Mouse (Mus musculus) embryonic facial prominence, embryonic 14.5 days (tissue): ENCODE measurements at regions not wholly inside any gene's neighbourhood (a gene's known extent, or its start where the extent isn't known, plus 50 kb on each side); places are given as distances from the start of the nearest gene placed in this dataset.

Experiments used
- ATAC-seq: fragments of 200-750 bp; cut with Nextera tagmentation; 2 replicates; pipeline ENCODE4 v1.8.0; 2017; ENCODE audit warnings: low read depth, moderate number of reproducible peaks, moderate TSS enrichment
- DNase-seq: peaks from one replicate; pipeline ENCODE4 v3.0.0-alpha.2; 2015; ENCODE audit warnings: low spot score
- H3K27ac ChIP-seq: fragments of 300-500 bp; sonication (generic); replicated peaks from 2 replicates; pipeline ENCODE4 v1.5.1; 2014; ENCODE audit warnings: low read depth, mild to moderate bottlenecking, low read length, moderate library complexity
- H3K27me3 ChIP-seq: fragments of 300-500 bp; sonication (generic); replicated peaks from 2 replicates; pipeline ENCODE4 v1.6.1; 2014; ENCODE audit warnings: low read length; ENCODE audit not compliant: control insufficient read depth, insufficient read depth
- H3K36me3 ChIP-seq: fragments of 300-500 bp; sonication (generic); 2 replicates; pipeline ENCODE4 v1.6.1; 2014; ENCODE audit warnings: low read length, mixed read lengths; ENCODE audit not compliant: control insufficient read depth, insufficient read depth
- H3K4me1 ChIP-seq: fragments of 300-500 bp; sonication (generic); 2 replicates; pipeline ENCODE4 v1.6.1; 2014; ENCODE audit warnings: antibody characterized with exemption, low read length; ENCODE audit not compliant: control insufficient read depth, insufficient read depth
- H3K4me2 ChIP-seq: fragments of 300-500 bp; sonication (generic); 2 replicates; pipeline ENCODE4 v1.6.1; 2014; ENCODE audit warnings: low read depth, mild to moderate bottlenecking, low read length, moderate library complexity, mixed read lengths
- H3K4me3 ChIP-seq: fragments of 300-500 bp; sonication (generic); 2 replicates; pipeline ENCODE4 v1.5.1; 2014; ENCODE audit warnings: low read depth, mild to moderate bottlenecking, low read length
- H3K9ac ChIP-seq: fragments of 300-500 bp; sonication (generic); 2 replicates; pipeline ENCODE4 v1.6.1; 2014; ENCODE audit warnings: low read depth, mild to moderate bottlenecking, low read length, moderate library complexity, mixed read lengths
- H3K9me3 ChIP-seq: fragments of 300-500 bp; sonication (generic); 2 replicates; pipeline ENCODE4 v1.6.1; 2016; ENCODE audit warnings: low read length; ENCODE audit not compliant: control insufficient read depth
- WGBS: fragments of 180-500 bp; shearing (Covaris S2); extraction: QIAGEN DNeasy Blood & Tissue Kit; methylation state at CpG from one replicate; pipeline ENCODE4 v1.1.7; 2014; 5-methylcytosine and 5-hydroxymethylcytosine counted together

- Histone ChIP-seq H3K36me3 (no peaks in the 10 kb centered on the region), H3K27ac (no peak overlapping the region), H3K4me2 (no peak overlapping the region), H3K4me1 (peaks cover 5% of the 10 kb centered on the region), H3K27me3 (no peaks in the 10 kb centered on the region; the same call in 1 of the 2 replicates), H3K4me3 (no peak overlapping the region), H3K9ac (no peak overlapping the region), H3K9me3 (no peaks in the 10 kb centered on the region)
- 55% methylated on average over 10 of the region's 10 CpGs for WGBS
- DNase-seq (no peak), ATAC-seq (no peak)
Observed at GRCm38 (mm10) chr2:178987935-178988334, 454.3 kb upstream of the Cdh4 start.

- H3K9me3 ChIP-seq: no peaks in the 10 kb centered on the region
- no peak overlapping the region for H3K9ac ChIP-seq
- no peak overlapping the region for H3K4me2 ChIP-seq
- H3K4me1 ChIP-seq: peaks cover 3% of the 10 kb centered on the region
- H3K27me3 ChIP-seq: no peaks in the 10 kb centered on the region; the same call in 1 of the 2 replicates
- no peaks in the 10 kb centered on the region for H3K36me3 ChIP-seq
- WGBS: 50% methylated on average over 7 of the region's 7 CpGs
- DNase-seq: no peak
- no peak overlapping the region for H3K27ac ChIP-seq
- ATAC-seq: no peak
- H3K4me3 ChIP-seq: no peak overlapping the region
Observed at GRCm38 (mm10) chr2:178989291-178989690, 452.9 kb upstream of the Cdh4 start.

GRCm38 (mm10) chr2:178989784-178990183 lies 452.4 kb upstream of the Cdh4 start:
- Histone ChIP-seq H3K4me2 (no peak overlapping the region), H3K36me3 (no peaks in the 10 kb centered on the region), H3K4me1 (peaks cover 3% of the 10 kb centered on the region), H3K4me3 (no peak overlapping the region), H3K27ac (no peak overlapping the region), H3K9me3 (no peaks in the 10 kb centered on the region), H3K9ac (no peak overlapping the region), H3K27me3 (no peaks in the 10 kb centered on the region; the same call in 1 of the 2 replicates)
- 59% methylated on average over 1 of the region's 1 CpGs for WGBS
- DNase-seq (no peak), ATAC-seq (no peak)

GRCm38 (mm10) chr2:178990959-178991358 lies 451.3 kb upstream of the Cdh4 start:
- H3K4me2 ChIP-seq: no peak overlapping the region
- no peak overlapping the region for H3K27ac ChIP-seq
- H3K4me1 ChIP-seq: no peaks in the 10 kb centered on the region
- no peak overlapping the region for H3K9ac ChIP-seq
- H3K4me3 ChIP-seq: no peak overlapping the region
- WGBS: 87% methylated on average over 4 of the region's 4 CpGs
- H3K9me3 ChIP-seq: no peaks in the 10 kb centered on the region
- no peaks in the 10 kb centered on the region; the same call in 1 of the 2 replicates for H3K27me3 ChIP-seq
- DNase-seq: no peak
- ATAC-seq: no peak
- H3K36me3 ChIP-seq: no peaks in the 10 kb centered on the region

- H3K27me3 ChIP-seq: no peaks in the 10 kb centered on the region; the same call in 1 of the 2 replicates
- H3K27ac ChIP-seq: no peak overlapping the region
- ATAC-seq: peak; percentile 76
- H3K9ac ChIP-seq: no peak overlapping the region
- H3K36me3 ChIP-seq: no peaks in the 10 kb centered on the region
- peak; percentile 42 for DNase-seq
- H3K4me2 ChIP-seq: no peak overlapping the region
- no peaks in the 10 kb centered on the region for H3K4me1 ChIP-seq
- H3K9me3 ChIP-seq: no peaks in the 10 kb centered on the region
- 58% methylated on average over 8 of the region's 8 CpGs for WGBS
- H3K4me3 ChIP-seq: no peak overlapping the region
Observed at GRCm38 (mm10) chr2:178992334-178993116, 449.7 kb upstream of the Cdh4 start.

GRCm38 (mm10) chr2:178997921-178998320 lies 444.3 kb upstream of the Cdh4 start:
- Histone ChIP-seq H3K27ac (no peak overlapping the region), H3K36me3 (no peaks in the 10 kb centered on the region), H3K4me3 (no peak overlapping the region), H3K9me3 (no peaks in the 10 kb centered on the region), H3K4me2 (no peak overlapping the region), H3K27me3 (no peaks in the 10 kb centered on the region), H3K9ac (no peak overlapping the region), H3K4me1 (no peaks in the 10 kb centered on the region)
- DNase-seq (no peak), ATAC-seq (no peak)
- 71% methylated on average over 2 of the region's 2 CpGs for WGBS

- 53% methylated on average over 17 of the region's 17 CpGs for WGBS
- DNase-seq: no peak
Observed at GRCm38 (mm10) chr2:179000448-179001081, 441.7 kb upstream of the Cdh4 start.

GRCm38 (mm10) chr2:179007766-179008165 lies 434.5 kb upstream of the Cdh4 start:
- no peaks in the 10 kb centered on the region for H3K9me3 ChIP-seq
- DNase-seq: no peak
- no peak overlapping the region for H3K4me3 ChIP-seq
- H3K36me3 ChIP-seq: no peaks in the 10 kb centered on the region
- H3K27me3 ChIP-seq: no peaks in the 10 kb centered on the region
- H3K4me2 ChIP-seq: no peak overlapping the region
- WGBS: 76% methylated on average over 6 of the region's 6 CpGs
- no peak overlapping the region for H3K27ac ChIP-seq
- H3K9ac ChIP-seq: no peak overlapping the region
- ATAC-seq: no peak
- H3K4me1 ChIP-seq: no peaks in the 10 kb centered on the region

More at GRCm38 (mm10) chr2:179000448-179001081, 441.7 kb upstream of the Cdh4 start:
- ATAC-seq: no peak
- H3K4me2 ChIP-seq: no peak overlapping the region
- no peak overlapping the region for H3K9ac ChIP-seq
- no peaks in the 10 kb centered on the region for H3K4me1 ChIP-seq
- H3K9me3 ChIP-seq: no peaks in the 10 kb centered on the region
- no peaks in the 10 kb centered on the region for H3K27me3 ChIP-seq
- H3K4me3 ChIP-seq: no peak overlapping the region
- H3K36me3 ChIP-seq: no peaks in the 10 kb centered on the region
- no peak overlapping the region for H3K27ac ChIP-seq
